Mouse (Mus musculus) olfactory bulb, adult 2 months (tissue): ENCODE data around the gene Pds5a. TPM values are rescaled to one million over a fixed set of nuclear protein-coding genes. Genes with fewer than 3 reads are reported as not detected.

Experiments used
- H3K27ac ChIP-seq: fragments of 200-500 bp; 2 replicates; pipeline ENCODE4 v1.5.1; 2012; ENCODE audit warnings: low read depth, low read length; ENCODE audit not compliant: insufficient read depth
- H3K4me1 ChIP-seq: fragments of 200-500 bp; 2 replicates; pipeline ENCODE4 v1.6.1; 2012; ENCODE audit warnings: low read length; ENCODE audit not compliant: control insufficient read depth, insufficient read depth
- H3K4me3 ChIP-seq: fragments of 200-500 bp; 2 replicates; pipeline ENCODE4 v1.5.1; 2012; ENCODE audit warnings: mild to moderate bottlenecking, low read depth, low read length, moderate library complexity; ENCODE audit not compliant: insufficient read depth
- CTCF ChIP-seq: fragments of 200-500 bp; IDR thresholded peaks from 2 replicates; pipeline ENCODE4 v1.5.1; 2012; ENCODE audit warnings: low read depth, mild to moderate bottlenecking, low read length, moderate library complexity; ENCODE audit not compliant: insufficient read depth
- POLR2A ChIP-seq: fragments of 200-500 bp; IDR thresholded peaks from 2 replicates; pipeline ENCODE4 v1.6.1; 2012; ENCODE audit warnings: mild to moderate bottlenecking, low read depth, low read length, moderate library complexity; ENCODE audit not compliant: insufficient read depth
- WGBS: fragments of 180-500 bp; shearing (Covaris S2); methylation state at CpG from one replicate; pipeline ENCODE4 v1.1.7; 2018; 5-methylcytosine and 5-hydroxymethylcytosine counted together
- polyA plus RNA-seq: library from polyadenylated mRNA; stranded (reverse); fragments of >200 nt; gene quantifications from 2 replicates; pipeline ENCODE4 v1.2.4, GENCODE M21; 2012; ENCODE audit warnings: low replicate concordance; ENCODE audit not compliant: missing spikeins, insufficient read depth, insufficient read length

Gene Pds5a
- polyA plus RNA-seq, 1 experiment = not detected

- 90% methylated on average over 18 of the region's 18 CpGs for WGBS
- no peak overlapping the region for H3K4me3 ChIP-seq
- no peaks in the 10 kb centered on the region for H3K4me1 ChIP-seq
- no peak for TF ChIP-seq CTCF
- TF ChIP-seq POLR2A = no peak
- no peak overlapping the region for H3K27ac ChIP-seq
Measured at GRCm38 (mm10) chr5:65717063-65717902, 19.2 kb upstream of the Pds5a start.

DNA sequence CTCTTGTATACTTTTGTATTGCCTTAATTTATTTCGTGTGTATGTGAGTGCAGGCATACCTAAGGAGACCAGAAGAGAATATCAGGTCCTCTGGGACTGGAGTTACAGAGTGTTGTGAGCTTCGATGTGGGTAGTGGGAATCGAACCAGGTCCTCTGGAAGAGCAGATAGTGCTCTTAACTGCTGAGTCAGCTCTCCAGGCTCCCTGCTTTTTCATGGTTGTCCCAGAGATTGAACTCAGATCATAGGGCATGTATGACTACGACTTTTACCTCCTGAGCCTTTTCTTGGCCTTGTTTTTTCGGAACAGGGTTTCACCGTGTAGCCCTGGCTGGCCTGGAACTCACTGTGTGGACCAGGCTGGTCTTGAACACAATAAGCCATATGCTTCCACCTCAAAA is 17.0 kb upstream of the Pds5a start:
- H3K4me3 ChIP-seq = no peak overlapping the region
- WGBS = 91% methylated on average over 6 of the region's 6 CpGs
- TF ChIP-seq CTCF (no peak), POLR2A (no peak)
- H3K4me1 ChIP-seq = no peaks in the 10 kb centered on the region
- no peak overlapping the region for H3K27ac ChIP-seq

DNA sequence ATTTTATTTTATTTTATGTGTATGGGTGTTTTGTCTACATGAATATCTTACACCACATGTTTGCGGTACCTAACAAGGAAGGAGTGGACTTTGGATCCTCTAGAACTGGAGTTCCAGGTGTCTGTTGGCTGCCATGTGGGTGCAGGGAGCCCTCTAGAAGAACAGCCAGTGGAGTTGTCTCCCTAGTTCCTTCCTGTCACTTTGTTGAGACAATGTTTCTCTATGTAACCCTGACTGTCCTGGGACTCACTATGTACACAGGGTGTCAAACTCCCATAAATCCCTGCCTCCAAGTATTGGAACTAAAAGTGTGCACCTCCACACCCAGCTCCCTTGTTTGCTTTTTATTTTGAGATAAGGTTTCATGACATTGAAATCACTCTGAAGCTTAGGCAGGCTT is 13.4 kb upstream of the Pds5a start:
- Histone ChIP-seq H3K4me3 (no peak overlapping the region), H3K27ac (no peak overlapping the region), H3K4me1 (no peaks in the 10 kb centered on the region)
- WGBS = 96% methylated on average over 1 of the region's 1 CpGs
- TF ChIP-seq POLR2A = no peak

DNA sequence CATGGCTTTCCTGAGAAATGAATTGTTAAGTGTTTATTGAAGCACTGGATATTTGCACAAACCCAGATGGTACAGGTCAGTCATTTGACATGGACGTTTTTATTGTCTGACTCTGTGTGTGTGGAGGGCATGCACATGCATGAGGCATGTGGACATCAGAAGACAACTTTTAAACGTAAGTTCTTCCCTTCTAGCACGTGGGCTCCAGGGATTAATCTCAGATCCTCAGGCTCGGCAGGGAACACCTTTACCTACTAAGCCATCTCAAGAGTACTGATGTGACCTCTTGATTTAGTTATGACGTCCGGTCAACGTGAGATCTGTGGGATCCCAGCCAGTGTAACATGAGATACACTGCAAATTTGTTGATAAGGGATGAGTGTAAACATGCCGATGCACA is 12.2 kb upstream of the Pds5a start:
- H3K4me1 ChIP-seq = no peaks in the 10 kb centered on the region
- H3K4me3 ChIP-seq = no peak overlapping the region
- TF ChIP-seq POLR2A (no peak), CTCF (no peak)
- 79% methylated on average over 8 of the region's 8 CpGs for WGBS
- H3K27ac ChIP-seq = no peak overlapping the region

- 75% methylated on average over 5 of the region's 5 CpGs for WGBS
- no peak overlapping the region for H3K27ac ChIP-seq
- TF ChIP-seq CTCF (no peak), POLR2A (no peak)
- H3K4me3 ChIP-seq = no peak overlapping the region
- no peaks in the 10 kb centered on the region for H3K4me1 ChIP-seq
Measured at GRCm38 (mm10) chr5:65706979-65707378, 8.9 kb upstream of the Pds5a start.

DNA sequence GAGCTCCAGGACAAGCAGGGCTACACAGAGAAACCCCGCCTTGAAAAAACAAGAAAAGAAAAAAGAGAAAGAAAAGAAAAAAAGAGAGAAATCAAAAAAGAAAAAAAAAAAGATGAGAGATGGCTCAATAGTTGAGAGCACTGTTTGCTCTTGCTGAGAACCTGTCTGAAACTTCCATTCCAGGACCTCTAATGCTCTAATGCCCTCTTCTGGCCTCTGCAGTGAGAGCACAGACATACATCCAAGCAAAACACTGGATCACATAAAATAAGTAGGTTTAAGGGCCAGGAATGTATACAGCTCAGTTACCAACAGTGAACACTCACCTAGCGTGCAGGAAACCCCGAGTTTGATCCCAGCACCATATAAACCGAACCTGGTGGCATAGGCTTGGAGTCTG is 8.1 kb upstream of the Pds5a start:
- 88% methylated on average over 4 of the region's 4 CpGs for WGBS
- no peak for TF ChIP-seq CTCF
- TF ChIP-seq POLR2A = no peak
- Histone ChIP-seq H3K4me1 (no peaks in the 10 kb centered on the region), H3K4me3 (no peak overlapping the region), H3K27ac (no peak overlapping the region)

GRCm38 (mm10) chr5:65704765-65705678 is 6.9 kb upstream of the Pds5a start:
- Histone ChIP-seq H3K27ac (no peak overlapping the region), H3K4me3 (no peak overlapping the region), H3K4me1 (no peaks in the 10 kb centered on the region)
- 68% methylated on average over 12 of the region's 12 CpGs for WGBS
- TF ChIP-seq CTCF = no peak
- no peak for TF ChIP-seq POLR2A

DNA sequence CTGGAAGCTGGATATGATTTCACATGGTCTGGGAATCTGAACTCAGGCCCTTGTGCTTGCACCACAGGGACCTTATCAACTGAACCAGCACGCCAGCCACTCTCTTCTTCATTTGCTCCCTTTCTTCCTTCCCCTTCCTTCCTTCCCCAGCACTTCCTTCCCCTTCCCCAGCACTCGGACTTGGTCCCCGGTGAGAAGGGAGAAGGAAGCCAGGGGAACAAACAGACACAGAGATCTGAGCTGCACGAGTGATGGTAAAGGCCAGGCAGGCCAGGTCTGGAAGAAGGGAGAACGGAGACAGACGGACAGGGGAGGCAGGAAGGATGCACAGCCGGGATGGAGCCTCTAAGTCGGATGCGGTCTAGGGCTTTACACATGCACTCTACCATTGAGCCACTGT is 5.2 kb upstream of the Pds5a start:
- Histone ChIP-seq H3K4me3 (no peak overlapping the region), H3K27ac (no peak overlapping the region), H3K4me1 (no peaks in the 10 kb centered on the region)
- TF ChIP-seq CTCF = no peak
- no peak for TF ChIP-seq POLR2A
- WGBS = 81% methylated on average over 9 of the region's 9 CpGs

GRCm38 (mm10) chr5:65700102-65700501 is 2.0 kb upstream of the Pds5a start:
- Histone ChIP-seq H3K4me3 (no peak overlapping the region), H3K4me1 (0 out of 2 replicates have a peak, but pooled peaks cover 2% of the 10 kb centered on the region), H3K27ac (no peak overlapping the region)
- TF ChIP-seq POLR2A (no peak), CTCF (no peak)
- WGBS = 89% methylated on average over 5 of the region's 5 CpGs
